Mouse (Mus musculus) liver, adult 2 months (tissue): ENCODE measurements around the gene Olfr1216. TPM values are rescaled to one million over a fixed set of nuclear protein-coding genes. Genes with fewer than 3 reads are reported as not detected.
"Not testable (repeated sequence)": the region's sequence is repeated elsewhere in the genome, so short reads cannot be mapped to it uniquely, and the experiment has no call there.

Experiments
- DNase-seq: peaks from one replicate; pipeline ENCODE4 v3.0.0-alpha.2; 2011; ENCODE audit warnings: low read depth, low spot score; ENCODE audit errors: extremely low read depth
- H3K27ac ChIP-seq: fragments of 200-500 bp; replicated peaks from 2 replicates; pipeline ENCODE4 v1.5.1; 2012; ENCODE audit warnings: low read depth, mild to moderate bottlenecking, control low read depth, inconsistent platforms, low read length; ENCODE audit not compliant: insufficient read depth
- H3K27me3 ChIP-seq: fragments of 200-500 bp; 2 replicates; pipeline ENCODE4 v1.6.1; 2012; ENCODE audit warnings: mild to moderate bottlenecking, moderate library complexity, low read length, inconsistent platforms; ENCODE audit not compliant: control insufficient read depth, insufficient read depth
- H3K36me3 ChIP-seq: fragments of 200-500 bp; 2 replicates; pipeline ENCODE4 v1.6.1; 2012; ENCODE audit warnings: low read length, inconsistent platforms; ENCODE audit not compliant: control insufficient read depth, insufficient read depth
- H3K4me1 ChIP-seq: fragments of 200-500 bp; 2 replicates; pipeline ENCODE4 v1.6.1; 2011; ENCODE audit warnings: low read length; ENCODE audit not compliant: control insufficient read depth, insufficient read depth
- H3K4me3 ChIP-seq: fragments of 200-500 bp; 2 replicates; pipeline ENCODE4 v1.5.1; 2011; ENCODE audit warnings: low read depth, mild to moderate bottlenecking, control low read depth, low read length, moderate library complexity; ENCODE audit not compliant: insufficient read depth
- H3K79me2 ChIP-seq: fragments of 200-500 bp; 2 replicates; pipeline ENCODE4 v1.6.1; 2012; ENCODE audit warnings: inconsistent platforms, mild to moderate bottlenecking, low read length, moderate library complexity; ENCODE audit not compliant: control insufficient read depth, insufficient read depth
- H3K9ac ChIP-seq: fragments of 200-500 bp; 2 replicates; pipeline ENCODE4 v1.6.1; 2012; ENCODE audit warnings: low read depth, mild to moderate bottlenecking, control low read depth, inconsistent platforms, low read length
- CTCF ChIP-seq: fragments of 200-500 bp; IDR thresholded peaks from 2 replicates; pipeline ENCODE4 v1.5.1; 2011; ENCODE audit warnings: low read depth, low read length, control low read depth
- POLR2A ChIP-seq: fragments of 200-500 bp; IDR thresholded peaks from 2 replicates; pipeline ENCODE4 v1.6.1; 2011; ENCODE audit warnings: low read length, control low read depth; ENCODE audit not compliant: insufficient read depth; ENCODE audit errors: extremely low read depth
- WGBS: fragments of 180-500 bp; shearing (Covaris S2); methylation state at CpG from one replicate; pipeline ENCODE4 v1.1.7; 2018; 5-methylcytosine and 5-hydroxymethylcytosine counted together
- polyA plus RNA-seq: library from polyadenylated mRNA; depleted of rRNA; stranded (reverse); fragments of >200 nt; gene quantifications from 2 replicates; pipeline ENCODE4 v1.2.3, GENCODE M21; 2012; rRNA removed
- total RNA-seq: library from RNA; depleted of rRNA; stranded (reverse); fragments of >200 nt; gene quantifications from 2 replicates; pipeline ENCODE4 v1.2.3, GENCODE M21; 2014; rRNA removed

The Olfr1216 gene
- total RNA-seq: not detected in 2 replicates
- not detected in 2 replicates for polyA plus RNA-seq

GRCm38 (mm10) chr2:89018240-89018639 is at the start of gene Olfr1216:
TSS of gene Olfr1216 (minus strand) at chr2:89018340.
- WGBS: 59% methylated on average over 1 of the region's 1 CpGs
- H3K4me3 ChIP-seq: no peak within 1 kb of the TSS
- DNase-seq: no peak
- no peaks in the 10 kb centered on the region for H3K36me3 ChIP-seq
- H3K4me1 ChIP-seq: no peaks in the 10 kb centered on the region
- H3K27me3 ChIP-seq: no peaks in the 10 kb centered on the region
- TF ChIP-seq CTCF: no peak
- TF ChIP-seq POLR2A: no peak
- no peaks in the 10 kb centered on the region for H3K79me2 ChIP-seq
- no peak within 1 kb of the TSS for H3K9ac ChIP-seq
- no peak within 1 kb of the TSS for H3K27ac ChIP-seq

DNA sequence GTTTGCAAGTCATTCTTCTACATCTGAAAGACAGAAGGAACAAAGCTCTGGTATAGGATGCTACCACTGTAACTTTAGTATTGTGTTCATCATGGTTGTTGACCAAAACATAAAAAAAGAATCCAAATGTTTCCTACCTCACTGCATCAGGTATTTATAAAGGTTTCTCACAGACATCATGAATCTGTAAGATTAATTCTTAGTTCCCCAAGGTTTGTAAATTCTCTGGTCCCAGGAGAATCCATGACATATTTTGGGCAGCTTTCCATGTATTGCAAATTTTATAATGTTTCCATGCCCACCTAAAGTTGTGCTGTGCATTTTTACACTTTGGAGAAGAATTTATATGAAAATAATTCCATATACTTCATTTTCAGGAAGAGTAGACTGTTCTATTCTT is 42.9 kb upstream of the Olfr1216 start, which contains the start of gene Olfr1218:
TSS of gene Olfr1218 (minus strand) at position 101 of the 400 bp plus-strand sequence.
- Histone ChIP-seq H3K4me1 (no peaks in the 10 kb centered on the region), H3K27ac (no peak within 1 kb of the TSS), H3K4me3 (no peak within 1 kb of the TSS), H3K9ac (no peak within 1 kb of the TSS), H3K79me2 (no peaks in the 10 kb centered on the region), H3K36me3 (no peaks in the 10 kb centered on the region), H3K27me3 (no peaks in the 10 kb centered on the region)
- DNase-seq: no peak
- TF ChIP-seq CTCF (no peak), POLR2A (no peak)

- Histone ChIP-seq H3K9ac (no peak within 1 kb of the TSS), H3K36me3 (no peaks in the 10 kb centered on the region), H3K4me3 (no peak within 1 kb of the TSS), H3K4me1 (no peaks in the 10 kb centered on the region), H3K27me3 (no peaks in the 10 kb centered on the region), H3K27ac (no peak within 1 kb of the TSS), H3K79me2 (no peaks in the 10 kb centered on the region)
- TF ChIP-seq POLR2A (no peak), CTCF (no peak)
- DNase-seq: no peak
- WGBS: 48% methylated on average over 2 of the region's 2 CpGs
Measured at GRCm38 (mm10) chr2:89031965-89032364, 13.8 kb upstream of the Olfr1216 start, which contains the start of gene Olfr1217. TSS of gene Olfr1217 (minus strand) at chr2:89032065.

DNA sequence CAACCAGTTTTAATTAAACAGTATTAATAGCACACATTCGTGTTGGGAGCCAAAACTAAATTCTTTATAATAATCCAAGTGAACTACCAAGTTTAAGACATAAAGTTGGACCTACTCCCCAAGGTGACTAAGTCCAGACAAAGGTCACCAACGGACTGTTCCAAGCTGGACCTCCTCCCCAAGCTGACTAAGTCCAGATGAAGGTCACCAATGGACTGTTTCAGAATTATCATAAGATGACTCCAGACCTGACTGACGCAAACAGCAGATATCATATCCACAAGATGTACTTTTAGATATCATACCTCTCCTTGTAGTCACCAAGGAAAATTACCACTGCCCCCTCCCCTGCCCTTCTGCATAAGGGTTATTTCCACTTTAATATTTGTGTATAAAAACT is 3.3 kb upstream of the Olfr1216 start:
- H3K27me3 ChIP-seq, H3K9ac ChIP-seq, DNase-seq, H3K27ac ChIP-seq, H3K36me3 ChIP-seq, H3K4me1 ChIP-seq, H3K79me2 ChIP-seq, H3K4me3 ChIP-seq: not testable (repeated sequence)
- 61% methylated on average over 3 of the region's 3 CpGs for WGBS

DNA sequence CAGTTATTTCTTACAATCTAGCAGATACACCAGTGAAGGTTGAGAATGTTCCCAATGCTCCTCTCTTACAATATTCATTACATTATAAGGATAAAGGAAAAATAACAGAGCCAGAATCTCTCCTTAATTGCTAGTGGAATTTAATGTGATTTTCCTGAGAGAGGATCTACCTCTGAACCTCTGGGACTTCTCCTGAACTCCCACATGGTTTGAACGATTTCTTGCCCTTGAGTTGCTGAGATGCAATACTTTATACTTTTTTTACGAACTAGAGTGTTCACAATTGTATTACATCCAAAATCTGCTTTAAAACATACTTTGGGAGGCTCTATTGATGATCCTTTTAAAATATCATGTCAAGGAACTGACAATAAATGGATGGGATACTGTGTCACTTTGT is 11.3 kb downstream of the Olfr1216 start, which contains the start of gene Olfr1215:
TSS of gene Olfr1215 (minus strand) at position 101 of the 400 bp plus-strand sequence.
- no peak within 1 kb of the TSS for H3K4me3 ChIP-seq
- H3K27ac ChIP-seq: no peak within 1 kb of the TSS
- H3K36me3 ChIP-seq: no peaks in the 10 kb centered on the region
- no peaks in the 10 kb centered on the region for H3K79me2 ChIP-seq
- H3K27me3 ChIP-seq: no peaks in the 10 kb centered on the region
- no peak within 1 kb of the TSS for H3K9ac ChIP-seq
- no peaks in the 10 kb centered on the region for H3K4me1 ChIP-seq
- DNase-seq: no peak
- no peak for TF ChIP-seq CTCF
- no peak for TF ChIP-seq POLR2A
- 46% methylated on average over 2 of the region's 2 CpGs for WGBS

DNA sequence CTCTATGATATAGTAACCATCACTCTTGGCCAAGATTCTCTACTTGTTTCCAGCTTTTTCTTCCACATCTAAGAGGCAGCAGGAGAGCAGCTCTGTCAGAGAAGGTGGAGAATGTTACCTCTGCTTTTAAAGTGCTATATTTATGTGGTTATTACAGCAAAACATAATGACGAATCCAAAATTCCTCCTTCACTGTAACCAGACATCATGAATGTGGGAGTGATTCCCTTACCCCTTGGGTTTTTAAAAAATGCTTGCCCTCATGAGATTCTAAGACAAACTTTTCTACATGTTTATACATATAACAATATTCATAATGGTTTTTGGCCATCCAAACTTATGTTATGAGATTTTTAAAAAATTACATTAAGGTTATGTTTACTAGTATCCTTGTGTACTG is 25.6 kb downstream of the Olfr1216 start, which contains the start of gene Olfr1214:
TSS of gene Olfr1214 (minus strand) at position 101 of the 400 bp plus-strand sequence.
- no peaks in the 10 kb centered on the region for H3K4me1 ChIP-seq
- 76% methylated on average over 1 of the region's 1 CpGs for WGBS
- DNase-seq: no peak

More for the DNA sequence above, 25.6 kb downstream of the Olfr1216 start, which contains the start of gene Olfr1214:
- TF ChIP-seq CTCF (no peak), POLR2A (no peak)
- no peak within 1 kb of the TSS for H3K27ac ChIP-seq
- no peaks in the 10 kb centered on the region for H3K36me3 ChIP-seq
- no peaks in the 10 kb centered on the region for H3K79me2 ChIP-seq
- H3K4me3 ChIP-seq: no peak within 1 kb of the TSS
- H3K9ac ChIP-seq: no peak within 1 kb of the TSS
- no peaks in the 10 kb centered on the region for H3K27me3 ChIP-seq
